Mouse (Mus musculus): ENCODE measurements around the gene Dgkg.

The Dgkg gene

DNA sequence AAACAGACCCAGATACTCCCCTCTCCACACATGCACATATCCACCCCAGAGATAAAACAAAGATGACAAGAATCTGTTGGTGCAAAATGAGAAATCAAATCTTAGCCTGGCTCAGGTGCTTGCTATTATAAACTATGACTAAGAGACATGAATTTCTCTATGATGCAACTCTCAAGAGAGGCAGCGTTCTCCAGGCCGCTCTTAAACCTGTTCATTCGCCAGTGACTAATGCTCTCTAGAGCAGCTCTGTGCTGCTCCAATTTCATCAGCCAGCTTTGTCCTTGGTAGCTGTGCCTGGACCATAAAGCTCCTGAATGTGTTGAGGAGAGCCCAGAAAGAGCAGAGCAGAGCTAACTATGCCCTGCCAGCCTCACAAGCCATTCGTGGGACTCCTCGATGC, 222.5 kb downstream of the Dgkg start:
- DNase-seq (ENCODE audit: low read depth): no peak

DNA sequence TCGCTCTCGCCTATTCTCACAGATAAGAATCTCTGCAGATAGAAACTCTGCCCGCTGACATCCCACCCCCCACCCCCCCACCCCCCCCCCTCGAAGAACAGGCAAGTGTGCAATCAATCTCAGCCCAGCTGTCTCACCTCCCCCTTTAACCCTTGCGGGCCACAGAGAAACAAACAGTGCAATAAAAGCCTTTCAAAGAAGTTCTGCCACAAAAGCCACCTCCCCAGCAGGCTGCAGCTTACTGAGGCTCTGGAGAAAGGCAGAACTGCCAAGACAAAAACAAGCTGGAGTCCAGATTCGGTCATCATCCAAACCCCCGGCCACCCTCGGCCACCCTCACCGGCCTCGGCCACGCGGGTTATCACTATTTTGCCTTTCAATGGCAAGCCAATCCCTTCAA, 223.1 kb downstream of the Dgkg start:
- no peak for DNase-seq (ENCODE audit: low read depth)

DNA sequence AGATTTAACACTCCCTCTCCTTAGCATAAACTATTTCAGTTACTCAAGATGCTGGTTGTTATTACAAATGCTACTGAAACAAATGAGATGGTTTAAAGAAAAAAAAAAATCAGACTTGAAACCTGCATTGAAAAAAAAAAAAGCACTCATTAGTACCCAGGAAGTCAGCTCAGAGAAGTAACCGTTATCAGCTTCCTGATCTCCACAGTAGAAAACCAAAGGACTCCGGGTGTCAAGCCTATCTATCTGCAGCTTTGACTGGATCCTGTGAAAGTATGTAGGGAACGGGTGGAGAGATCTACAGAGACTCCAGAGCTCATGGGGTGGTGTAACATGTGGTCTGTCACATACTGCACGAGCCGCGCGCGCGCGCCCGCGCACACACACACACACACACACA, 225.2 kb downstream of the Dgkg start:
- no peak for DNase-seq (ENCODE audit: low read depth)

DNA sequence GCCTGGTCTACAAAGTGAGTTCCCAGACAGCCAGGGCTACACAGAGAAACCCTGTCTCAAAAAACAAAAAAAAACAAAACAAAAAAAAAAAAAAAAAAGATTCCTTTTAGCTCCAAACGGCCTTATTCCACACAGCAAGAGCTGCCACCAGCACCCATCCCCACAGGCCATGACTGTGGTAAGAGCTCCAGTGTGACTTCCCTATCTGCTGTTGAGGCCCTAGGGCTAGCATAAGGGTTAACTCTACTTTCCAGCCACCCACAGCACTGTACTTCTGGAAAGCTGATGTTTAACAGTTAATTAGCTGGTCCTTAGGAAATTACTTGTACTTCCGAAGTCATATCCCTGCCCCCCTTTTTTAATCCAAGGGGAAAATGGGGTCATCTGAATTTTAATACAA, 225.7 kb downstream of the Dgkg start:
- no peak for DNase-seq (ENCODE audit: low read depth)

GRCm38 (mm10) chr16:22430211-22430951, 226.6 kb downstream of the Dgkg start:
- DNase-seq (ENCODE audit: low read depth): no peak

- no peak for DNase-seq (ENCODE audit: low read depth)
Measured at GRCm38 (mm10) chr16:22429377-22429776, 227.6 kb downstream of the Dgkg start.

DNA sequence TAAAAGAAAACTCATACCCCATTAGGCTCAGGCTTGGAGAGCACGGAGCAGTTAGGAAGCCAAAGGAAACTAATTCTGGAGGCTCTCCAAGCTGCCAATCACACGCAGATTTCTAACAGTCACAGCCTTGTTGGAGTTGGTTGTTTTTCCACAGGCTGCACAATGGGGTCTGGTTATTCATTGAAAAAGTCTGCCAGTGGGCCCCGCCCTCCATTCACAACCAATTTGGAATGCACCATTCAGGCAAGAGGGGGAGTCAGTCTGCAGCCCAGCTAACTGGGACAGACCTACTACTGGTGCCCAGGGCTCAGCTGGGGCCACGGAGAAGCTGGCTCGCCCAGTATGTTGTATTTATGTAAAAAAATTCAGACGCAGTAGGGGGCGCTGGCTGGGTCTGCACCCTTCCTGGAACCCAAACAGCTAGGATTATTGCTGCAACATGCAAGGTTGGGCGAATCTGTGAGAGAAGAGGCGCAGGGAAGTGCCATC, 228.1 kb downstream of the Dgkg start:
- no peak for DNase-seq (ENCODE audit: low read depth)

GRCm38 (mm10) chr16:22426866-22427265, 230.2 kb downstream of the Dgkg start:
- DNase-seq (ENCODE audit: low read depth): no peak

DNA sequence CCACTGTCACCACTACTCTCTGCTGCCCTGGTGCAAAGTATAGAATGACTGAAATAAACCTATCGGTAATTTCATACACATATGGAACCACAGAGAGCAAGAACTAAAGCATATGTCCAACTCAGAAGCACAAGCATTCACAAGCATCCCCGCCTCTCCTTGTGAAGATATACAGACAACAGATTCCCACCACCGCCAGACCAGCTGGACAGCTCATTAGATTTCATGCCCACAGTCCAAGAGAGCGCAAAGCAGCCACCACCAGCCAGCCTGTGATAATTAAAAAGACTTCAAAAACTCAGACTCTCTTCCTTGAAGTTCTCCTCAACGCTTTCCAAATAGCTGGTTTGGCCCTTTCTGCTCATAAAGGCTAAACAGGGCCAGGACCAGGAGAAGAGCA, 234.8 kb downstream of the Dgkg start:
- no peak for DNase-seq (ENCODE audit: low read depth)

Measured in c-Kit-positive CD71-positive TER-119-negative erythroid progenitor cells, embryonic 14.5 days (primary cell).